Mouse (Mus musculus) left cerebral cortex, postnatal 36 days (tissue): Measurements from ENCODE around the gene 4933430I17Rik. TPM values are rescaled to one million over a fixed set of nuclear protein-coding genes. Genes with fewer than 3 reads are reported as not detected.

ENCODE experiments used
- DNase-seq, 2 experiments: peaks; one replicate each; pipeline ENCODE4 v3.0.0; 2021 to 2022; ENCODE audit warnings: low spot score in 2 of 2, mixed read lengths in 1 of 2
- intact Hi-C: fragments of 180-260 bp; cut with DNase I; formaldehyde crosslinking; loops from one replicate; pipeline ENCODE4 v1.15.1; 2025
- total RNA-seq, 2 experiments: library from RNA; stranded (reverse); gene quantifications; 2 replicates each; pipeline ENCODE4 v1.2.3; 2021

4933430I17Rik gene
- total RNA-seq, 2 experiments from 2014 or later, result 0.29 to 0.47 TPM

GRCm38 (mm10) chr4:62525489-62525811 is 281 bp downstream of the 4933430I17Rik start:
- intact Hi-C loops, result no loop called here
- no peak for DNase-seq

- intact Hi-C loops, result no loop called here
- no peak for DNase-seq
Observed at GRCm38 (mm10) chr4:62526256-62526655, 1.1 kb downstream of the 4933430I17Rik start.

- intact Hi-C loops, result no loop called here
Observed at GRCm38 (mm10) chr4:62527655-62528054, 2.5 kb downstream of the 4933430I17Rik start.

GRCm38 (mm10) chr4:62533729-62534128 is 8.6 kb downstream of the 4933430I17Rik start:
- DNase-seq, result no peak
- intact Hi-C loops, result no loop called here

More at GRCm38 (mm10) chr4:62527655-62528054, 2.5 kb downstream of the 4933430I17Rik start:
- DNase-seq, result no peak

- DNase-seq, result no peak
- intact Hi-C loops, result no loop called here
Observed at GRCm38 (mm10) chr4:62541802-62542201, 16.6 kb downstream of the 4933430I17Rik start.

- intact Hi-C loops, result no loop called here
- no peak for DNase-seq
Observed at GRCm38 (mm10) chr4:62543782-62544181, 18.6 kb downstream of the 4933430I17Rik start.

GRCm38 (mm10) chr4:62544801-62545200 is 19.6 kb downstream of the 4933430I17Rik start:
- intact Hi-C loops, result no loop called here
- no peak for DNase-seq

- no peak for DNase-seq
- intact Hi-C loops, result no loop called here
Observed at GRCm38 (mm10) chr4:62551966-62552365, 26.8 kb downstream of the 4933430I17Rik start.

GRCm38 (mm10) chr4:62557436-62557835 is 32.3 kb downstream of the 4933430I17Rik start:
- DNase-seq, result no peak

GRCm38 (mm10) chr4:62559797-62560329 is 34.7 kb downstream of the 4933430I17Rik start, which contains the start of gene Rgs3:
Gene Rgs3, plus strand, starts transcription at chr4:62559847.
- no peak for DNase-seq
- intact Hi-C loops, result no loop called here

More at GRCm38 (mm10) chr4:62557436-62557835, 32.3 kb downstream of the 4933430I17Rik start:
- intact Hi-C loops, result no loop called here

- intact Hi-C loops, result loop anchor here (1.0 kb wide), 2 partner anchors 135 to 203 kb away; no protein-coding TSS in a partner anchor
- DNase-seq, result peak; percentile 50 to 71
Observed at GRCm38 (mm10) chr4:62560963-62561629, 35.9 kb downstream of the 4933430I17Rik start.

GRCm38 (mm10) chr4:62561630-62562001 is 36.4 kb downstream of the 4933430I17Rik start:
- intact Hi-C loops, result loop anchor here (1.0 kb wide), 2 partner anchors 135 to 203 kb away; no protein-coding TSS in a partner anchor
- DNase-seq, result no peak

- no peak for DNase-seq
- intact Hi-C loops, result no loop called here
Observed at GRCm38 (mm10) chr4:62562006-62562405, 36.8 kb downstream of the 4933430I17Rik start.

- intact Hi-C loops, result no loop called here
- DNase-seq, result no peak
Observed at GRCm38 (mm10) chr4:62566530-62566929, 41.4 kb downstream of the 4933430I17Rik start.

GRCm38 (mm10) chr4:62567696-62568095 is 42.5 kb downstream of the 4933430I17Rik start:
- intact Hi-C loops, result no loop called here
- DNase-seq, result no peak

- no peak for DNase-seq
- intact Hi-C loops, result no loop called here
Observed at GRCm38 (mm10) chr4:62568359-62568758, 43.2 kb downstream of the 4933430I17Rik start.

- DNase-seq, result no peak
Observed at GRCm38 (mm10) chr4:62569603-62570002, 44.4 kb downstream of the 4933430I17Rik start.

GRCm38 (mm10) chr4:62570029-62570428 is 44.9 kb downstream of the 4933430I17Rik start:
- intact Hi-C loops, result no loop called here
- DNase-seq, result no peak

More at GRCm38 (mm10) chr4:62569603-62570002, 44.4 kb downstream of the 4933430I17Rik start:
- intact Hi-C loops, result no loop called here

- DNase-seq, result peak; percentile 46 to 50
- intact Hi-C loops, result no loop called here
Observed at GRCm38 (mm10) chr4:62582365-62583264, 57.4 kb downstream of the 4933430I17Rik start.
